Mouse (Mus musculus): ENCODE data around the gene Gmpr2.

GRCm38 (mm10) chr14:55721076-55721475, 49.3 kb downstream of the Gmpr2 start:
- TF ChIP-seq POLR2A (IDR thresholded peaks at IDR 0.05; ENCODE audit: low read depth, low read length) (no peak), CTCF (IDR thresholded peaks at IDR 0.05; ENCODE audit: extremely low read depth, insufficient read depth, insufficient read length, insufficient replicate concordance) (no peak)

Data from spleen, adult 2 months (tissue).